Mouse (Mus musculus): ENCODE results near the gene Spata31d1b. TPM values are rescaled to one million over a fixed set of nuclear protein-coding genes. Genes with fewer than 3 reads are reported as not detected.
"Not testable (repeated sequence)": the region's sequence is repeated elsewhere in the genome, so short reads cannot be mapped to it uniquely, and the experiment has no call there.

The Spata31d1b gene
- polyA plus RNA-seq, 1 experiment from 2014 or later, result 0.04 TPM

- H3K4me1 ChIP-seq; H3K36me3 ChIP-seq; H3K4me3 ChIP-seq (replicated peaks); H3K4me2 ChIP-seq; H3K27ac ChIP-seq; H3K9ac ChIP-seq; H3K9me3 ChIP-seq (replicated peaks); H3K27me3 ChIP-seq; ATAC-seq (replicated peaks; ENCODE audit: low FRiP score): not testable (repeated sequence)
- WGBS, result 74% methylated on average over 1 of the region's 1 CpGs
Observed at GRCm38 (mm10) chr13:59700137-59700536, 11.9 kb upstream of the Spata31d1b start.

- H3K27ac ChIP-seq, result no peak overlapping the region
- no peaks in the 10 kb centered on the region for H3K27me3 ChIP-seq
- no peaks in the 10 kb centered on the region for H3K9me3 ChIP-seq (replicated peaks)
- H3K4me1 ChIP-seq, result 0 out of 2 replicates have a peak, but pooled peaks cover 5% of the 10 kb centered on the region
- no peaks in the 10 kb centered on the region for H3K36me3 ChIP-seq
- no peak overlapping the region for H3K9ac ChIP-seq
- H3K4me2 ChIP-seq, result no peak overlapping the region
- 82% methylated on average over 12 of the region's 12 CpGs for WGBS
- no peak for ATAC-seq (replicated peaks; ENCODE audit: low FRiP score)
- no peak overlapping the region for H3K4me3 ChIP-seq (replicated peaks)
Observed at GRCm38 (mm10) chr13:59703514-59703913, 8.6 kb upstream of the Spata31d1b start.

GRCm38 (mm10) chr13:59704562-59704961 lies 7.5 kb upstream of the Spata31d1b start:
- Histone ChIP-seq H3K27me3 (no peaks in the 10 kb centered on the region), H3K4me2 (no peak overlapping the region), H3K9me3 (replicated peaks) (no peaks in the 10 kb centered on the region), H3K9ac (no peak overlapping the region), H3K36me3 (no peaks in the 10 kb centered on the region), H3K4me3 (replicated peaks) (no peak overlapping the region), H3K27ac (no peak overlapping the region), H3K4me1 (0 out of 2 replicates have a peak, but pooled peaks cover 5% of the 10 kb centered on the region)
- WGBS, result 42% methylated on average over 12 of the region's 12 CpGs
- ATAC-seq (replicated peaks; ENCODE audit: low FRiP score), result 0 out of 2 replicates have a peak, but pooled peaks have one; percentile 62

GRCm38 (mm10) chr13:59710230-59710629 lies 1.9 kb upstream of the Spata31d1b start, which contains the start of gene Spata31d1a:
Gene Spata31d1a, minus strand, starts transcription at chr13:59710330.
- 90% methylated on average over 15 of the region's 15 CpGs for WGBS
- H3K9me3 ChIP-seq (replicated peaks), result no peaks in the 10 kb centered on the region

GRCm38 (mm10) chr13:59713710-59714109 lies 1.6 kb downstream of the Spata31d1b start:
- ATAC-seq (replicated peaks; ENCODE audit: low FRiP score), result no peak
- no peaks in the 10 kb centered on the region for H3K4me1 ChIP-seq
- H3K9me3 ChIP-seq (replicated peaks), result no peaks in the 10 kb centered on the region
- H3K27me3 ChIP-seq, result no peaks in the 10 kb centered on the region
- H3K9ac ChIP-seq, result no peak overlapping the region
- no peak overlapping the region for H3K4me3 ChIP-seq (replicated peaks)
- no peak overlapping the region for H3K27ac ChIP-seq
- no peak overlapping the region for H3K4me2 ChIP-seq
- no peaks in the 10 kb centered on the region for H3K36me3 ChIP-seq
- 43% methylated on average over 3 of the region's 3 CpGs for WGBS

More at GRCm38 (mm10) chr13:59710230-59710629, 1.9 kb upstream of the Spata31d1b start, which contains the start of gene Spata31d1a:
- no peak for ATAC-seq (replicated peaks; ENCODE audit: low FRiP score)
- H3K4me2 ChIP-seq, result no peak within 1 kb of the TSS
- H3K9ac ChIP-seq, result no peak within 1 kb of the TSS
- no peak within 1 kb of the TSS for H3K27ac ChIP-seq
- H3K4me3 ChIP-seq (replicated peaks), result no peak within 1 kb of the TSS
- H3K27me3 ChIP-seq, result no peaks in the 10 kb centered on the region
- no peaks in the 10 kb centered on the region for H3K36me3 ChIP-seq
- no peaks in the 10 kb centered on the region for H3K4me1 ChIP-seq

- H3K36me3 ChIP-seq; H3K4me1 ChIP-seq; H3K4me3 ChIP-seq (replicated peaks); H3K4me2 ChIP-seq; H3K27ac ChIP-seq; H3K27me3 ChIP-seq; H3K9ac ChIP-seq; H3K9me3 ChIP-seq (replicated peaks): not testable (repeated sequence)
- 0 out of 2 replicates have a peak, but pooled peaks have one; percentile 15 for ATAC-seq (replicated peaks; ENCODE audit: low FRiP score)
- 30% methylated on average over 6 of the region's 6 CpGs for WGBS
Observed at GRCm38 (mm10) chr13:59718857-59719440, 6.9 kb downstream of the Spata31d1b start.

GRCm38 (mm10) chr13:59719475-59719874 lies 7.4 kb downstream of the Spata31d1b start:
- no peaks in the 10 kb centered on the region for H3K36me3 ChIP-seq
- no peak overlapping the region for H3K9ac ChIP-seq
- no peak overlapping the region for H3K27ac ChIP-seq
- H3K4me2 ChIP-seq, result no peak overlapping the region
- no peak for ATAC-seq (replicated peaks; ENCODE audit: low FRiP score)
- no peaks in the 10 kb centered on the region for H3K27me3 ChIP-seq
- H3K4me3 ChIP-seq (replicated peaks), result no peak overlapping the region
- WGBS, result 93% methylated on average over 1 of the region's 1 CpGs
- peaks cover 6% of the 10 kb centered on the region; the same call in 1 of the 2 replicates for H3K4me1 ChIP-seq
- H3K9me3 ChIP-seq (replicated peaks), result no peaks in the 10 kb centered on the region

DNA sequence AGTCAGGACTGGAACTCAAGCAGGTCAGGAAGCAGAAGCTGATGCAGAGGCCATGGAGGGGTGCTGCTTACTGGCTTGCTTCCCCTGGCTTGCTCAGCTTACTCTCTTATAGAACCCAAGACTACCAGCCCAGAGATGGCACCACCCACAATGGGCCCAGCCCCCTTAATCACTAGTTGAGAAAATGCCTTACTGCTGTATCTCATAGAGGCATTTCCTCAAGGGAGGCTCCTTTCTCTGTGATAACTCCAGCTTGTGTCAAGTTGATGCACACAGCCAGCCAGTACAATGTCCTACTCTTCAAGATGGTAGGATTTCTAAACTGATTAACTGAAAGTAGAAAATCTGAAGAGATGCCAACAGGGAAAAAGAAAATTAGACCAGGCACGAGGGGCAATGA lies 10.0 kb downstream of the Spata31d1b start:
- H3K9ac ChIP-seq; H3K4me1 ChIP-seq; H3K27ac ChIP-seq; H3K4me2 ChIP-seq; H3K9me3 ChIP-seq (replicated peaks); H3K4me3 ChIP-seq (replicated peaks); ATAC-seq (replicated peaks; ENCODE audit: low FRiP score); H3K36me3 ChIP-seq: not testable (repeated sequence)
- 0 out of 2 replicates have a peak, but pooled peaks cover 10% of the 10 kb centered on the region for H3K27me3 ChIP-seq
- 78% methylated on average over 1 of the region's 1 CpGs for WGBS

GRCm38 (mm10) chr13:59726139-59726867 lies 14.2 kb downstream of the Spata31d1b start:
- H3K27ac ChIP-seq, result no peak overlapping the region
- WGBS, result 27% methylated on average over 29 of the region's 29 CpGs
- no peaks in the 10 kb centered on the region for H3K36me3 ChIP-seq
- 0 out of 2 replicates have a peak, but pooled peaks cover 10% of the 10 kb centered on the region for H3K27me3 ChIP-seq
- no peak overlapping the region for H3K9ac ChIP-seq
- H3K9me3 ChIP-seq (replicated peaks), result no peaks in the 10 kb centered on the region
- peak overlapping the region; percentile 17; the same call in 1 of the 2 replicates for H3K4me3 ChIP-seq (replicated peaks)
- H3K4me2 ChIP-seq, result peak overlapping the region; percentile 51
- peaks cover 6% of the 10 kb centered on the region for H3K4me1 ChIP-seq
- no peak for ATAC-seq (replicated peaks; ENCODE audit: low FRiP score)

GRCm38 (mm10) chr13:59728378-59729093 lies 16.5 kb downstream of the Spata31d1b start:
- Histone ChIP-seq H3K27ac (no peak overlapping the region), H3K9me3 (replicated peaks) (no peaks in the 10 kb centered on the region), H3K4me2 (no peak overlapping the region), H3K9ac (no peak overlapping the region), H3K36me3 (no peaks in the 10 kb centered on the region), H3K4me1 (peaks cover 6% of the 10 kb centered on the region), H3K4me3 (replicated peaks) (no peak overlapping the region), H3K27me3 (0 out of 2 replicates have a peak, but pooled peaks cover 10% of the 10 kb centered on the region)
- ATAC-seq (replicated peaks; ENCODE audit: low FRiP score), result peak; percentile 79
- 28% methylated on average over 7 of the region's 7 CpGs for WGBS

DNA sequence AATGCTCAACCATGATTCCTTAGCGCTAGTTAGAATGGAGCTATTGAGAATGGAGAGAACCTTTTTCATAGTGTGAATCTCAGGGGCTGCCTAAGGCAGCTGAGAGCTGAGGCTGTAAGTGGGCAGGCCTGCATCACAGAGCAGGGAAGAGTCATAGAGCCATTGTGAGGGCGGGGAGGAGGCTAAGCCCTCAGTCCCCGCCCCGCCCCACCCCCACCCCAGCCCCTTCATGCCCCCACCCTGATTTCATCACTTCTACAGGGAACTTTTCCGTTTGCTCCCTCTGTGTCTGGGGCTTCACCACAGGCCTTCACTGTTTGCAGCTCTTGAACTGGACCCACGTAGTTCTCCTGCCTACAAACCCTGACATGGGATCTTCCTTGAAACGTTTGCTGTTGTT lies 19.6 kb downstream of the Spata31d1b start, which contains the start of gene Spata31d1d:
Gene Spata31d1d (minus strand): TSS at position 101 of the 400 bp plus-strand sequence.
- Histone ChIP-seq H3K4me3 (replicated peaks) (no peak within 1 kb of the TSS), H3K9me3 (replicated peaks) (no peaks in the 10 kb centered on the region), H3K4me2 (no peak within 1 kb of the TSS), H3K9ac (no peak within 1 kb of the TSS), H3K36me3 (no peaks in the 10 kb centered on the region), H3K27me3 (0 out of 2 replicates have a peak, but pooled peaks cover 2% of the 10 kb centered on the region), H3K27ac (no peak within 1 kb of the TSS), H3K4me1 (peaks cover 6% of the 10 kb centered on the region)
- ATAC-seq (replicated peaks; ENCODE audit: low FRiP score), result no peak
- 46% methylated on average over 7 of the region's 7 CpGs for WGBS

DNA sequence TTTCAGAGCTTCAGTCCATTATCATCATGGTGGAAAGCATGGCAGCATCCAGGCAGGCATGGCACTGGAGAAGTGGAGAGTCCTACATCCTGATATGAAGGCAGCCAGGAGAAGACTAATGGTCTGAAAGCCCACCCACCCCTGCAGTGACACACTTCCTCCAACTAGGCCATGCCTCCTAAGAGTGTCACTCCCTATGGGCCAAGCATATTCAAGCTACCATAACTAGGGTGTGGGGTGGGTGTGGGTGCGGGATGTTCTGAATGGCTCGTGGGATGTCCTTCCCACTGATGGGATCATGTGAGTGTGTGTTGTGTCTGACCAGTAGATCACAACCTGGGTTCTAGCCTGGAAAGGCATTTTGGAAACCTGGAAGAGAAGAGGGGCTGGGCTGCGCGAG lies 21.9 kb downstream of the Spata31d1b start:
- no peak for ATAC-seq (replicated peaks; ENCODE audit: low FRiP score)
- Histone ChIP-seq H3K36me3 (no peaks in the 10 kb centered on the region), H3K9me3 (replicated peaks) (no peaks in the 10 kb centered on the region), H3K9ac (no peak overlapping the region), H3K27me3 (no peaks in the 10 kb centered on the region), H3K27ac (no peak overlapping the region), H3K4me2 (no peak overlapping the region), H3K4me3 (replicated peaks) (no peak overlapping the region), H3K4me1 (no peaks in the 10 kb centered on the region)
- WGBS, result 83% methylated on average over 4 of the region's 4 CpGs

Measured in kidney, embryonic 15.5 days (tissue).